Mouse (Mus musculus) adrenal gland, adult (tissue): ENCODE measurements around the gene Hnrnpab.
A peak's percentile ranks its signal among the peaks of the same experiment; 100 is the strongest.

ENCODE experiments used
- DNase-seq, 2 experiments: peaks; one replicate each; pipeline ENCODE4 v3.0.0; 2022 to 2023; ENCODE audit warnings: low spot score in 1 of 2; ENCODE audit not compliant: inconsistent age in 2 of 2

Hnrnpab gene

GRCm38 (mm10) chr11:51609266-51609909 is 2.7 kb upstream of the Hnrnpab start:
- no peak for DNase-seq

GRCm38 (mm10) chr11:51607096-51607738 is 570 bp upstream of the Hnrnpab start:
- DNase-seq: no peak

- peak; percentile 94 to 97 for DNase-seq
These were observed 823 bp downstream of the Hnrnpab start for GRCm38 (mm10) chr11:51605602-51606446.

- DNase-seq: no peak
These were observed 4.4 kb downstream of the Hnrnpab start for GRCm38 (mm10) chr11:51602253-51602652.

- DNase-seq: no peak
These were observed 9.1 kb downstream of the Hnrnpab start for GRCm38 (mm10) chr11:51597553-51597952.

- no peak for DNase-seq
These were observed 11.1 kb downstream of the Hnrnpab start for GRCm38 (mm10) chr11:51595459-51596083.

GRCm38 (mm10) chr11:51594715-51595350 is 11.8 kb downstream of the Hnrnpab start:
- no peak for DNase-seq

GRCm38 (mm10) chr11:51593849-51594248 is 12.8 kb downstream of the Hnrnpab start:
- no peak for DNase-seq

GRCm38 (mm10) chr11:51593368-51593767 is 13.3 kb downstream of the Hnrnpab start:
- no peak for DNase-seq

GRCm38 (mm10) chr11:51591915-51592314 is 14.7 kb downstream of the Hnrnpab start:
- no peak for DNase-seq

GRCm38 (mm10) chr11:51591168-51591567 is 15.5 kb downstream of the Hnrnpab start:
- peak; percentile 50 to 70 for DNase-seq

- DNase-seq: no peak
These were observed 16.6 kb downstream of the Hnrnpab start for GRCm38 (mm10) chr11:51590002-51590401.

GRCm38 (mm10) chr11:51588833-51589232 is 17.8 kb downstream of the Hnrnpab start:
- DNase-seq: no peak

GRCm38 (mm10) chr11:51587059-51587458 is 19.6 kb downstream of the Hnrnpab start:
- no peak for DNase-seq

GRCm38 (mm10) chr11:51586411-51586810 is 20.2 kb downstream of the Hnrnpab start:
- no peak for DNase-seq

- no peak for DNase-seq
These were observed 20.9 kb downstream of the Hnrnpab start for GRCm38 (mm10) chr11:51585608-51586252.

GRCm38 (mm10) chr11:51584431-51585248 is 22.0 kb downstream of the Hnrnpab start, which contains the start of gene Phykpl:
TSS of gene Phykpl (plus strand) at chr11:51584757.
- DNase-seq: peak; percentile 98 to 99

GRCm38 (mm10) chr11:51584057-51584430 is 22.6 kb downstream of the Hnrnpab start:
- DNase-seq: no peak

GRCm38 (mm10) chr11:51582713-51583112 is 23.9 kb downstream of the Hnrnpab start:
- peak; percentile 90 to 96 for DNase-seq
